Mouse (Mus musculus): ENCODE measurements around the gene Ifi202b. TPM values are rescaled to one million over a fixed set of nuclear protein-coding genes. Genes with fewer than 3 reads are reported as not detected.
"Not testable (repeated sequence)": the region's sequence is repeated elsewhere in the genome, so short reads cannot be mapped to it uniquely, and the experiment has no call there.

Ifi202b gene
- polyA plus RNA-seq, 1 experiment: not detected

- TF ChIP-seq CTCF (IDR thresholded peaks at IDR 0.05; ENCODE audit: low read depth, low read length): no peak
- no peak for TF ChIP-seq POLR2A (IDR thresholded peaks at IDR 0.05; ENCODE audit: borderline replicate concordance, low read depth, low read length)
- Histone ChIP-seq H3K27ac (ENCODE audit: insufficient read depth, low read depth, low read length) (no peak overlapping the region), H3K4me3 (ENCODE audit: insufficient read depth, low read length) (no peak overlapping the region), H3K4me1 (ENCODE audit: control insufficient read depth, insufficient read depth, low read length) (no peaks in the 10 kb centered on the region)
Observed at GRCm38 (mm10) chr1:173955071-173955796, 27.3 kb downstream of the Ifi202b start.

- TF ChIP-seq CTCF (IDR thresholded peaks at IDR 0.05; ENCODE audit: low read depth, low read length) (no peak), POLR2A (IDR thresholded peaks at IDR 0.05; ENCODE audit: borderline replicate concordance, low read depth, low read length) (no peak)
- no peak overlapping the region for H3K4me3 ChIP-seq (ENCODE audit: insufficient read depth, low read length)
- H3K27ac ChIP-seq (ENCODE audit: insufficient read depth, low read depth, low read length): no peak overlapping the region
- no peaks in the 10 kb centered on the region for H3K4me1 ChIP-seq (ENCODE audit: control insufficient read depth, insufficient read depth, low read length)
Observed at GRCm38 (mm10) chr1:173953563-173953962, 29.0 kb downstream of the Ifi202b start.

GRCm38 (mm10) chr1:173949044-173949443 is 33.5 kb downstream of the Ifi202b start:
- H3K4me3 ChIP-seq (ENCODE audit: insufficient read depth, low read length): not testable (repeated sequence)

GRCm38 (mm10) chr1:173942780-173943066 is 39.8 kb downstream of the Ifi202b start:
- not testable (repeated sequence) for H3K4me1 ChIP-seq (ENCODE audit: control insufficient read depth, insufficient read depth, low read length)
- Histone ChIP-seq H3K27ac (ENCODE audit: insufficient read depth, low read depth, low read length) (peak overlapping the region; percentile 86), H3K4me3 (ENCODE audit: insufficient read depth, low read length) (peak overlapping the region; percentile 43)

More at GRCm38 (mm10) chr1:173949044-173949443, 33.5 kb downstream of the Ifi202b start:
- H3K27ac ChIP-seq (ENCODE audit: insufficient read depth, low read depth, low read length); H3K4me1 ChIP-seq (ENCODE audit: control insufficient read depth, insufficient read depth, low read length): not testable (repeated sequence)

- Histone ChIP-seq H3K27ac (ENCODE audit: insufficient read depth, low read depth, low read length) (peak within 1 kb of the TSS; percentile 86), H3K4me3 (ENCODE audit: insufficient read depth, low read length) (peak within 1 kb of the TSS; percentile 62)
- H3K4me1 ChIP-seq (ENCODE audit: control insufficient read depth, insufficient read depth, low read length): not testable (repeated sequence)
Observed at GRCm38 (mm10) chr1:173941924-173942779, 40.4 kb downstream of the Ifi202b start, which contains the start of the genes Mndal and Ifi203. TSS of gene Mndal (minus strand) at chr1:173942491. TSS of gene Ifi203 (minus strand) at chr1:173942672.

GRCm38 (mm10) chr1:173941522-173941921 is 41.0 kb downstream of the Ifi202b start:
- peak overlapping the region; percentile 73 for H3K27ac ChIP-seq (ENCODE audit: insufficient read depth, low read depth, low read length)
- H3K4me1 ChIP-seq (ENCODE audit: control insufficient read depth, insufficient read depth, low read length): not testable (repeated sequence)
- peak overlapping the region; percentile 62 for H3K4me3 ChIP-seq (ENCODE audit: insufficient read depth, low read length)

GRCm38 (mm10) chr1:173919279-173919678 is 63.3 kb downstream of the Ifi202b start:
- H3K27ac ChIP-seq (ENCODE audit: insufficient read depth, low read depth, low read length); H3K4me1 ChIP-seq (ENCODE audit: control insufficient read depth, insufficient read depth, low read length); H3K4me3 ChIP-seq (ENCODE audit: insufficient read depth, low read length): not testable (repeated sequence)

GRCm38 (mm10) chr1:173914559-173914958 is 68.0 kb downstream of the Ifi202b start:
- Histone ChIP-seq H3K4me1 (ENCODE audit: control insufficient read depth, insufficient read depth, low read length) (peaks cover 2% of the 10 kb centered on the region; the same call in 1 of the 2 replicates), H3K27ac (ENCODE audit: insufficient read depth, low read depth, low read length) (no peak overlapping the region), H3K4me3 (ENCODE audit: insufficient read depth, low read length) (no peak overlapping the region)
- TF ChIP-seq POLR2A (IDR thresholded peaks at IDR 0.05; ENCODE audit: borderline replicate concordance, low read depth, low read length) (no peak), CTCF (IDR thresholded peaks at IDR 0.05; ENCODE audit: low read depth, low read length) (no peak)

GRCm38 (mm10) chr1:173913256-173913791 is 69.2 kb downstream of the Ifi202b start:
- peak overlapping the region; percentile 15 for H3K27ac ChIP-seq (ENCODE audit: insufficient read depth, low read depth, low read length)
- H3K4me1 ChIP-seq (ENCODE audit: control insufficient read depth, insufficient read depth, low read length); H3K4me3 ChIP-seq (ENCODE audit: insufficient read depth, low read length): not testable (repeated sequence)

Other genes starting within 250 kb of the Ifi202b start
- 257 and 281 TPM in 2 replicates for gene Ifi207, start 241.0 kb downstream of the Ifi202b start, polyA plus RNA-seq (2012; ENCODE audit: insufficient read depth, insufficient read length, missing spikeins)
- 232 and 235 TPM in 2 replicates for gene Ifi204, start 215.8 kb downstream of the Ifi202b start, polyA plus RNA-seq (2012; ENCODE audit: insufficient read depth, insufficient read length, missing spikeins)
- 104 and 108 TPM in 2 replicates for gene Ifi211, start 69.7 kb downstream of the Ifi202b start, polyA plus RNA-seq (2012; ENCODE audit: insufficient read depth, insufficient read length, missing spikeins)
- 395 and 406 TPM in 2 replicates for gene Mndal, start 40.3 kb downstream of the Ifi202b start, polyA plus RNA-seq (2012; ENCODE audit: insufficient read depth, insufficient read length, missing spikeins)
- 165 and 170 TPM in 2 replicates for gene Ifi203, start 40.1 kb downstream of the Ifi202b start, polyA plus RNA-seq (2012; ENCODE audit: insufficient read depth, insufficient read length, missing spikeins)
- gene Ifi205, start 49.1 kb upstream of the Ifi202b start, polyA plus RNA-seq (2012; ENCODE audit: insufficient read depth, insufficient read length, missing spikeins): 7.4 and 9.0 TPM in 2 replicates
- 0.33 TPM in 1 of 2 replicates, not detected in the other for gene Olfr433, start 58.0 kb upstream of the Ifi202b start, polyA plus RNA-seq (2012; ENCODE audit: insufficient read depth, insufficient read length, missing spikeins)
- gene Olfr432, start 66.5 kb upstream of the Ifi202b start, polyA plus RNA-seq (2012; ENCODE audit: insufficient read depth, insufficient read length, missing spikeins): not detected in 2 replicates
- not detected in 2 replicates for gene Olfr430, start 83.9 kb upstream of the Ifi202b start, polyA plus RNA-seq (2012; ENCODE audit: insufficient read depth, insufficient read length, missing spikeins)
- gene Olfr429, start 101.6 kb upstream of the Ifi202b start, polyA plus RNA-seq (2012; ENCODE audit: insufficient read depth, insufficient read length, missing spikeins): 0.61 TPM in 1 of 2 replicates, not detected in the other
- not detected in 2 replicates for gene Olfr427, start 114.1 kb upstream of the Ifi202b start, polyA plus RNA-seq (2012; ENCODE audit: insufficient read depth, insufficient read length, missing spikeins)
- gene Olfr231, start 138.4 kb upstream of the Ifi202b start, polyA plus RNA-seq (2012; ENCODE audit: insufficient read depth, insufficient read length, missing spikeins): not detected in 2 replicates
- not detected in 2 replicates for gene Olfr424, start 148.8 kb upstream of the Ifi202b start, polyA plus RNA-seq (2012; ENCODE audit: insufficient read depth, insufficient read length, missing spikeins)
- not detected in 2 replicates for gene Olfr420, start 172.9 kb upstream of the Ifi202b start, polyA plus RNA-seq (2012; ENCODE audit: insufficient read depth, insufficient read length, missing spikeins)
- gene Spta1, start 190.0 kb upstream of the Ifi202b start, polyA plus RNA-seq (2012; ENCODE audit: insufficient read depth, insufficient read length, missing spikeins): 0.20 TPM in 1 of 2 replicates, not detected in the other

Data from bone marrow macrophage, adult 2 months (primary cell).